Mouse (Mus musculus) cerebellum, postnatal 14 days (tissue): Measurements from ENCODE around the gene Nrtn.
A peak's percentile ranks its signal among the peaks of the same experiment; 100 is the strongest.

Source experiments
- DNase-seq, 2 experiments: peaks; one replicate each; pipeline ENCODE4 v3.0.0; 2021; ENCODE audit warnings: mixed read lengths in 2 of 2

Gene Nrtn

GRCm38 (mm10) chr17:56757416-56758123 is at the start of gene Nrtn:
Gene Nrtn, minus strand, starts transcription at chr17:56757530.
- DNase-seq: peak; percentile 49 to 58

DNA sequence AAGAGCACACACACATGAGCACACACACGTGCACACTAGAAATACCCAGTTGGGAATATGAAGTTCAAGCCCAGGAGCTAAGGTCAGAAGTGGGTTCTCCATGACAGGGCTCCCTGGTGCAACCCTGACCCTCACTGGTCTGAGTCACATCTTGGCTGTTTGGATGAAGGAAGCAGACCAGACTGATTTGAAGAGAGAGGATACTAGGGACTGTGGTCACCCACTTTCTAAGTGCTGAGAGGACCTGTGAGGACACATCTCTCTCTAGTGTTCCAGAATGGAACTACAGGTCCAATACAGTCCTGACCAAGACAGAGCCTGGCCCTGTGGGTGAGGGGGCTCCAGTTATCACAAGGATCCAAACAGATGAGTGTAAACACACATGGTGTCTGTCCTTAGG is 48.5 kb upstream of the Nrtn start:
- DNase-seq: no peak

DNA sequence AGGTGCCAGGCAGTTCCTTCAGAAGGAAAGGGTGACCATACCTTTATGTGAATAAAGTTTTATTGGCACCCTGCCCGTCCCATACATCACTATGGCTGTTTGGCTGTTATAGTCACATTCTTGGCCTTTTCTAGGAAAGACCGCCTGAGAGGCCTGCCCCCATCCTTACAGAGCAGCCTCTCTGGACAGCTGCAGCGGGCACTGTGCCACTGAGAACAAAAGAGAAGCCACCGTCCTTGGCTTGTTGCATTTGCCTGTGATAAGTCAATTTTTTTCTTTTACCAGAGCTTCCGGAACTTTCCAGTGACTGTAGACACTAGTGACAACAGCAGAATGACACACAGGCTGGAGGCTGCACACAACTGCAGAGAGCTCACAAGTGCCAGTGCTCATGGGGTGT is 47.6 kb upstream of the Nrtn start:
- DNase-seq: no peak

DNA sequence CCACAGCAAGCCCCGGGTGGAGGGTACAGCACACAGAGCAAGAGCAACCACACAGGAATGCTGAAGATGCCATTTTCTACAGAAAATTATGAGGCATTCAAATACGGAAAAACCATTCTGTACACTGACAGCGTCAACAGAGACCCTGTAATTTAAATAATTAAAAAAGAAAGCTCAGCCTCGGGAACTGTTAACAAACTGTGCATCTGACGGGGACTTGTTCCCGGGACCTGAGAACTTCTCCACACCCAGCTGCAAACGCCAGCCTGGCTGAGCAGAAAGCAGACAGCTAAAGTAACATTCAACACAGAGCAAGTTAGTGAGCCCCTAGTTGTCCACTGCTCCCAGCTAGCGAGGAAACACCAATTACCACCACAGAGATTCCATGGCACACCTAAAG is 44.7 kb upstream of the Nrtn start:
- no peak for DNase-seq

DNA sequence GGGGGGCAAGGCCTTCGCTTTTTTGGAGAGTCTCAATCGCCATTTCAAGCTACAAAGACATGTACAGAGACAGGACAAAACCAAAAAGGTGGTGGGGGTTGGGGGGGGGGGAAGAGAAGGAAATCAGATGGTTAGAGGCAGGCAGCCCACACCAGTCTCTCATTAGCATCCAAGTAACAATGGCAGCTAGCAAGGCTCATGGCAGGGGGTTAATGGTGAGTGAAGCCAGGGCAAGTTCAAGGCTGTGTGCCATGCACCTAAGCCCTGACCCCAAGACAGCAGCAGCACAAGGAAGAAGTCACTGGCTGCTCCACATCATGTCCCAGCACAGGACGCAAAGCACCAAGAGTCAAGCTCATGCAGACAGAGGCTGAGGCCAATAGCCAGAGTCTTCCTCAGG is 41.9 kb upstream of the Nrtn start:
- DNase-seq: no peak

- no peak for DNase-seq
These were observed 36.4 kb upstream of the Nrtn start for GRCm38 (mm10) chr17:56793614-56794319.

DNA sequence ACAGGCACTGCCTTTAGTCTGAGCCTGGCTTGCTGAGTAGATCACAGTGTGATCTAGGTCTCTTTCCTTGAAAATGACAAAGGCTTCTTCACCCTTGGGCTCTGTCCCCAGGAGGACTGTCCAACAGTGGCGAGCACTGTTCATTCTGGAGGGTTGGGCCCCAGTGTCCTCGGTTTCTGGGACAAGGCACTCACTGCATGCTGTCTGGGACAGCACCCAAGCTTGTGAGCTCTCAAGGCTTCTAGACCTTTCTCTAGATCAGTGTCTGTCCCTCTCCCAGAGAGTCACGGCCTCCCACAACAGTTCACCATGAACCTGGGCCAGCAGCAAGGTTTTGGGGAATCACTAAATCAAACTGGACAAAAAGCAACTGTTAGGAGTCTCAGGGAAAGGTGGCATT is 35.3 kb upstream of the Nrtn start:
- DNase-seq: no peak

GRCm38 (mm10) chr17:56789286-56789685 is 32.0 kb upstream of the Nrtn start:
- DNase-seq: no peak

- no peak for DNase-seq
These were observed 31.6 kb upstream of the Nrtn start for GRCm38 (mm10) chr17:56788886-56789285.

- no peak for DNase-seq
These were observed 23.1 kb upstream of the Nrtn start for GRCm38 (mm10) chr17:56780291-56780978.

GRCm38 (mm10) chr17:56778779-56779362 is 21.5 kb upstream of the Nrtn start:
- no peak for DNase-seq

DNA sequence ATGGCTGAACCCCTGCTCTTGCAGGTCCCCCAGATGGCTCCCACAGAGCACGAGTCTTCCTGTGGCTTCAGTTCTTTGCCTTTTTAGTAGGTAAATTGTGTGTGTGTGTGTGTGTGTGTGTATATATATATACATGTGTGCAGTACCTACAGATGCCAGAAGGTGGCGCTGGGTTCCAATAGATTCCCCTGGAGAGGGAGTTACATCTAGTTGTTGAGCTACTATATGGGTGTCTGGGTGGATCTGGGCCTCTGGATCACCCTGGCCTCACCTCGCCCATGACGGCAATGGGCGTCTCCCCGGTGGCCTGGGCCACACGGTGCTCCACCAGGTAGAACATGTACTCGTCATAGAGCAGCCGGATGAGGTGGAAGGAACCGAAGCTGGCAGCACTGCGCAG is 20.2 kb upstream of the Nrtn start:
- DNase-seq: no peak

DNA sequence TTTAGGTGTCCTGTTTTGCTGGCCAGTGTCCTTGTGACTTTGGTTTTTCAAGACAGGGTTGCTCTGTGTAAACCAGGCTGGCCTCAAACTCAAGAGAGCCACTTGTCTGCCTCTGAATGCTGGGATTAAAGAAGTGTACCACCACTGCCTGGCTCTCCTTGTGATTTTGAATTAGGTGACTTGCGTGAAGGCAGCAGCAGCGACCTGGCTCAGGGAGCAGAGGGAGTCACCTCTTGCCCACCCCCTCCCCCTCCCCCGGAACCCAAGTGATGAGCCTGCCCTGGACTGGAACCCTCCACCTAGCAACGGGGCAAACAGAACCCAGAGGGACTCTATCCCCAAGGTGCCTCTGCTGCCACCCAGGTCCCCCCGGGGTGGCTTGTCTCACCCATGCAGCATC is 12.6 kb upstream of the Nrtn start, which contains the start of gene Prr22:
Gene Prr22, plus strand, starts transcription at position 301 of the 400 bp plus-strand sequence.
- no peak for DNase-seq

- no peak for DNase-seq
These were observed 11.6 kb upstream of the Nrtn start for GRCm38 (mm10) chr17:56768941-56769340.

GRCm38 (mm10) chr17:56767531-56768135 is 10.3 kb upstream of the Nrtn start:
- no peak for DNase-seq

DNA sequence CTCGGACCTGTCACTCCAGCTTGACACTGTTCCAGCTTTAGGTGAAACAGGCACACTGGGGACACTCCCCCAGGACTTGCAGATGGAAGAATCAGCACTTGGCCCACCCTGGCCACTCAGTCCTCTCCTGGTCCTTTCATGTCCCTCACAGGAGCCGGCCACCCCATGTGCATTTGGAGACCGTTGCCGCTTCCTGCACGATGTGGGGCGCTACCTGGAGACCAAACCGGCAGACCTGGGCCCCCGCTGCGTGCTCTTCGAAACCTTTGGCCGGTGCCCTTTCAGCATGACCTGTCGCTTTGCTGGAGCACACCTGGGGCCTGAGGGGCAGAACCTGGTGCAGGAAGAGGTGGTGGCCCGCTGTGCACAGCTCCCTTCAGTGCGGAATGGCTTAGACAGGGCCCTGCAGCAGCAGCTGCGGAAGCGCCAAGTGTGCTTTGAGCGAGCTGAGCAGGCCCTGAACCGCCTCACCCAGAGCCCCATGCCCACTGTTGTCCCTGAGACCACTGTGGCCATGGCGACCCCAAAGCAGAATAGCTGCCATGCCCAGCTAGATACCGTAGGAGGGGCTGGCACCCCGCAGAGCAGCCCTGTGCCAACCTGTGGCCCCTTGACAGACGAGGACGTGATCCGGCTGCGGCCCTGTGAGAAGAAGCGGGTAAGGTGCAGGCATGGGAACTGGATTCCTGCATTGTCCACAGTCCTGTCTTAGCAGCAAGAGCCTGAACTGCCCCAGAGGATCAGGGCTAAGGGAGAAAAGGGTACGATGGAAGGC is 9.5 kb upstream of the Nrtn start:
- no peak for DNase-seq

DNA sequence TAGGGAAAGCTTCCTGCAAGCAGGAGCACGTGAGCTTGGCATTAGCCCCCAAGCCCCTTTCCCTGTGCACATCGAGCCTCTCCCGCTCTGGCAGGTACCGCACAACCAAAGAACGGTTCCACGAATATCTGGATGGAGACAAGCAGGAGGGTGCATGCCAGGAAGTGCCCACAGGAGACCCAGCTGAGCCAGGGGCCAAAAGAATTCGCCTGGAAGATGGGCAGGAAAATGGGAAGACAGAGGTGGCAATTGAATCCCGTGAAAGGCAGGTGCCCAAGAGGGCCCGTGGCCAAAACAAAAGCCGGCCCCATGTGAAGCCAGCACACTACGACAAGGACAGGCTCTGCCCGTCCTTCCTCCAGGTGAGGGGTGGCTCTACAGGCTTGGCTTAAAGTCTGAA is 8.1 kb upstream of the Nrtn start:
- DNase-seq: no peak

GRCm38 (mm10) chr17:56764474-56765354 is 7.4 kb upstream of the Nrtn start, which contains the start of gene Dus3l:
Gene Dus3l, plus strand, starts transcription at chr17:56764757.
- DNase-seq: peak; percentile 89 to 92

DNA sequence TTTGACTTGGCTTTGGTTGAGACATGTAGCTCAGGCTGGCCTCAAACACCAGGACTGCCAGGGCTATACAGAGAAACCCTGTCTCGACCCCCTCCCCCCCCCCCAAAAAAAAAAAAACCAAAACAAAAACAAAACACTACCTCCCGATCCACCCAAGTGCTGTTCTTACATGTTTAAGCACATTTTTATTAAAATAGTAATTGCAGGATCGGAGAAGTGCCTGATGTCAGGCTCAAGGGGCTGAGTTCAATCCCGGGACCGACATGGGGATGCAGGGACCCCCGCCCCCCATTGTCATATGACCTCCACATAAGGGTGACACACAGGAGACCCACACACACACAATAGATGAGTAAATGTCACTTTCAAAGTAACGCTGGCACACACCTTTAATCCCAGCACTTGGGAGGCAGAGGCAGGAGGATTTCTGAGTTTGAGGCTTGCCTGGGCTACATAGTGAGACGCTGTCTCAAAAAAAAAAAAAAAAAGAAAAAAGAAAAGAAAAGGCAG is 6.5 kb upstream of the Nrtn start:
- peak in 1 of 2 experiments; percentile 31 for DNase-seq
